Mouse (Mus musculus) CH12.LX (cell line): ENCODE data around the gene 2610318N02Rik. TPM values are rescaled to one million over a fixed set of nuclear protein-coding genes. Genes with fewer than 3 reads are reported as not detected.
A peak's percentile ranks its signal among the peaks of the same experiment; 100 is the strongest.

Experiments used
- DNase-seq: peaks from one replicate; pipeline ENCODE4 v3.0.0-alpha.2; 2013; ENCODE audit errors: extremely low read depth
- H3K27ac ChIP-seq: 2 replicates; pipeline ENCODE4 v1.5.1; 2012; ENCODE audit warnings: low read depth, mild to moderate bottlenecking, control low read depth, moderate library complexity; ENCODE audit not compliant: insufficient read depth
- H3K27me3 ChIP-seq: replicated peaks from 2 replicates; pipeline ENCODE3; 2012; ENCODE audit warnings: inconsistent platforms
- H3K36me3 ChIP-seq, 2 experiments: replicated peaks in 1 of 2; 2 replicates each; pipeline versions ENCODE3 to v1.6.1; 2012; ENCODE audit warnings: inconsistent platforms in 1 of 2, low read length in 1 of 2, mild to moderate bottlenecking in 1 of 2, mixed read lengths in 1 of 2, moderate library complexity in 1 of 2; ENCODE audit not compliant: control insufficient read depth in 1 of 2, insufficient read depth in 1 of 2
- H3K4me1 ChIP-seq, 2 experiments: 2 replicates each; pipeline ENCODE4 v1.6.1; 2012; ENCODE audit warnings: inconsistent platforms in 1 of 2, moderate library complexity in 1 of 2; ENCODE audit not compliant: insufficient read depth in 2 of 2, control insufficient read depth in 1 of 2
- H3K4me2 ChIP-seq: 2 replicates; pipeline ENCODE4 v1.6.1; 2012; ENCODE audit warnings: low read depth, mild to moderate bottlenecking, control low read depth; ENCODE audit not compliant: poor library complexity, insufficient read depth, severe bottlenecking
- H3K4me3 ChIP-seq, 3 experiments: fragments of 150-350 bp in 1 of 3; sonication (generic) in 1 of 3; replicated peaks in 1 of 3; 2 replicates each; pipeline versions ENCODE3 to v1.5.1; 2011 to 2012; ENCODE audit warnings: low read depth in 2 of 3, low read length in 2 of 3, mild to moderate bottlenecking in 2 of 3, moderate library complexity in 2 of 3, control low read depth in 1 of 3, improper control_type of control experiment in 1 of 3, inconsistent platforms in 1 of 3, mixed read lengths in 1 of 3; ENCODE audit not compliant: poor library complexity in 1 of 3
- H3K79me2 ChIP-seq: replicated peaks from 2 replicates; pipeline ENCODE4 v1.6.1; 2012; ENCODE audit warnings: mild to moderate bottlenecking, moderate library complexity; ENCODE audit not compliant: control insufficient read depth, poor library complexity, insufficient read depth, severe bottlenecking; ENCODE audit errors: extremely low read depth
- H3K9ac ChIP-seq: 2 replicates; pipeline ENCODE4 v1.6.1; 2012; ENCODE audit warnings: low read depth, mild to moderate bottlenecking, control low read depth, moderate library complexity; ENCODE audit not compliant: insufficient read depth
- H3K9me3 ChIP-seq: replicated peaks from 2 replicates; pipeline ENCODE3; 2012; ENCODE audit warnings: low read length, inconsistent platforms, mixed read lengths
- CHD1 ChIP-seq: IDR thresholded peaks from 2 replicates; pipeline ENCODE4 v1.6.1; 2012; ENCODE audit warnings: low read depth, low read length, improper control_type of control experiment, inconsistent platforms
- CTCF ChIP-seq, 2 experiments: IDR thresholded peaks in 1 of 2; conservative IDR thresholded peaks in 1 of 2; 2 replicates each; pipeline ENCODE4 v1.5.1; 2011 to 2012; ENCODE audit warnings: low read depth in 2 of 2, low read length in 2 of 2, improper control_type of control experiment in 1 of 2, inconsistent platforms in 1 of 2, mild to moderate bottlenecking in 1 of 2, moderate library complexity in 1 of 2
- E2F4 ChIP-seq: IDR thresholded peaks from 2 replicates; pipeline ENCODE4 v1.6.1; 2011; ENCODE audit warnings: low read depth, low read length, improper control_type of control experiment; ENCODE audit not compliant: insufficient replicate concordance
- ELF1 ChIP-seq: IDR thresholded peaks from 2 replicates; pipeline ENCODE4 v1.6.1; 2014; ENCODE audit warnings: low read depth, mild to moderate bottlenecking, inconsistent platforms, low read length, improper control_type of control experiment
- ETS1 ChIP-seq: conservative IDR thresholded peaks from 2 replicates; pipeline ENCODE4 v1.6.1; 2012; ENCODE audit warnings: low read depth, mild to moderate bottlenecking, inconsistent platforms, low read length, improper control_type of control experiment, moderate library complexity
- IRF4 ChIP-seq: IDR thresholded peaks from 2 replicates; pipeline ENCODE4 v1.6.1; 2014; ENCODE audit warnings: low read depth, mild to moderate bottlenecking, inconsistent platforms, low read length, improper control_type of control experiment
- JUND ChIP-seq: conservative IDR thresholded peaks from 2 replicates; pipeline ENCODE4 v1.6.1; 2011; ENCODE audit warnings: low read depth, low read length, improper control_type of control experiment
- KAT2A ChIP-seq: IDR thresholded peaks from 2 replicates; pipeline ENCODE4 v1.6.1; 2012; ENCODE audit warnings: low read length, improper control_type of control experiment, inconsistent platforms; ENCODE audit not compliant: insufficient replicate concordance
- MAFK ChIP-seq: IDR thresholded peaks from 2 replicates; pipeline ENCODE4 v1.6.1; 2011; ENCODE audit warnings: low read length, improper control_type of control experiment; ENCODE audit not compliant: insufficient replicate concordance
- MAX ChIP-seq: IDR thresholded peaks from 2 replicates; pipeline ENCODE4 v1.6.1; 2011; ENCODE audit warnings: low read length, improper control_type of control experiment
- MAZ ChIP-seq: IDR thresholded peaks from 2 replicates; pipeline ENCODE4 v1.6.1; 2012; ENCODE audit warnings: low read depth, mild to moderate bottlenecking, inconsistent platforms, low read length, improper control_type of control experiment, moderate library complexity
- MYC ChIP-seq: IDR thresholded peaks from 2 replicates; pipeline ENCODE4 v1.6.1; 2011; ENCODE audit warnings: low read depth, mild to moderate bottlenecking, improper control_type of control experiment, low read length
- NELFE ChIP-seq: IDR thresholded peaks from 2 replicates; pipeline ENCODE4 v1.6.1; 2011; ENCODE audit warnings: low read depth, low read length, improper control_type of control experiment
- NRF1 ChIP-seq: IDR thresholded peaks from 2 replicates; pipeline ENCODE4 v1.6.1; 2014; ENCODE audit warnings: low read depth, mild to moderate bottlenecking, inconsistent platforms, low read length, improper control_type of control experiment, moderate library complexity
- POLR2AphosphoS2 ChIP-seq: IDR thresholded peaks from 2 replicates; pipeline ENCODE4 v1.6.1; 2011; ENCODE audit warnings: low read depth, low read length, improper control_type of control experiment
- RAD21 ChIP-seq: IDR thresholded peaks from 2 replicates; pipeline ENCODE4 v1.6.1; 2011; ENCODE audit warnings: low read depth, mild to moderate bottlenecking, low read length, improper control_type of control experiment, moderate library complexity
- RCOR1 ChIP-seq: conservative IDR thresholded peaks from 2 replicates; pipeline ENCODE4 v1.6.1; 2012; ENCODE audit warnings: low read depth, mild to moderate bottlenecking, inconsistent platforms, low read length, improper control_type of control experiment
- SIN3A ChIP-seq: IDR thresholded peaks from 2 replicates; pipeline ENCODE4 v1.6.1; 2012; ENCODE audit warnings: low read length, improper control_type of control experiment, inconsistent platforms
- SMC3 ChIP-seq: IDR thresholded peaks from 2 replicates; pipeline ENCODE4 v1.6.1; 2011; ENCODE audit warnings: low read depth, low read length, improper control_type of control experiment
- TBP ChIP-seq: conservative IDR thresholded peaks from 2 replicates; pipeline ENCODE4 v1.6.1; 2011; ENCODE audit warnings: low read depth, low read length, improper control_type of control experiment
- USF1 ChIP-seq: IDR thresholded peaks from 2 replicates; pipeline ENCODE4 v1.6.1; 2014; ENCODE audit warnings: low read depth, mild to moderate bottlenecking, inconsistent platforms, low read length, improper control_type of control experiment
- ZC3H11A ChIP-seq: IDR thresholded peaks from 2 replicates; pipeline ENCODE4 v1.6.1; 2012; ENCODE audit warnings: low read depth, mild to moderate bottlenecking, inconsistent platforms, low read length, improper control_type of control experiment
- ZKSCAN1 ChIP-seq: IDR thresholded peaks from 2 replicates; pipeline ENCODE4 v1.6.1; 2012; ENCODE audit warnings: low read depth, inconsistent platforms, low read length, improper control_type of control experiment, borderline replicate concordance
- ZMIZ1 ChIP-seq: IDR thresholded peaks from 2 replicates; pipeline ENCODE4 v1.6.1; 2012; ENCODE audit warnings: low read depth, mild to moderate bottlenecking, inconsistent platforms, low read length, improper control_type of control experiment
- ZNF384 ChIP-seq: IDR thresholded peaks from 2 replicates; pipeline ENCODE4 v1.6.1; 2012; ENCODE audit warnings: low read depth, low read length, improper control_type of control experiment, inconsistent platforms
- dilution Hi-C: fragments of 300-500 bp; cut with MboI; formaldehyde crosslinking; loops from 2 replicates; pipeline ENCODE4 v1.14.3; 2020; ENCODE audit warnings: low sequenced_read_pairs; ENCODE audit not compliant: extremely low pct_unique_long_range_greater_than_20kb, extremely low pct_ligation_motif_present
- in situ Hi-C: fragments of 300-500 bp; cut with MboI; formaldehyde crosslinking; loops from 3 replicates; pipeline ENCODE4 v1.14.3; 2019; ENCODE audit warnings: low sequenced_read_pairs, low pct_ligation_motif_present, low pct_unique_long_range_greater_than_20kb, mixed read lengths
- polyA plus RNA-seq: library from polyadenylated mRNA; unstranded; fragments of >175 nt; gene quantifications from 2 replicates; pipeline ENCODE4 v1.2.1, GENCODE M21; 2012; ENCODE audit warnings: low read depth; ENCODE audit not compliant: insufficient read length
- total RNA-seq, 2 experiments: library from RNA; depleted of rRNA; stranded (reverse); fragments of 300-350 nt in 1 of 2; fragments of >200 nt in 1 of 2; gene quantifications; 2 replicates each; pipeline ENCODE4 v1.2.3; 2012 to 2014

The 2610318N02Rik gene
- total and polyA plus RNA-seq, 3 experiments, result 21.0 to 78.4 (median 33.3) TPM

GRCm38 (mm10) chr16:17127292-17127691 lies 2.3 kb upstream of the 2610318N02Rik start:
- in situ Hi-C loops (no loop called here), dilution Hi-C loops (no loop called here)
- Histone ChIP-seq H3K4me3 (no peak overlapping the region), H3K27me3 (no peaks in the 10 kb centered on the region), H3K79me2 (peaks cover 16% of the 10 kb centered on the region), H3K36me3 (peaks cover 9 to 26% of the 10 kb centered on the region in 2 experiments), H3K9ac (no peak overlapping the region), H3K4me2 (no peak overlapping the region), H3K27ac (no peak overlapping the region), H3K9me3 (no peaks in the 10 kb centered on the region), H3K4me1 (peaks cover 6 to 41% of the 10 kb centered on the region in 2 experiments)
- no peak for TF ChIP-seq MYC
- TF ChIP-seq IRF4, result 0 out of 2 replicates have a peak, but pooled peaks have one; percentile 36
- peak; percentile 73 for TF ChIP-seq SMC3
- TF ChIP-seq MAX, result no peak
- peak; percentile 91 for TF ChIP-seq RAD21
- 0 out of 2 replicates have a peak, but pooled peaks have one; percentile 20 for TF ChIP-seq TBP
- TF ChIP-seq CTCF (conservative IDR thresholded peaks at IDR 0.05 in 1 of 2, IDR thresholded peaks at IDR 0.05 in 1 of 2; ENCODE audit: low read depth in 2 of 2, low read length in 2 of 2), result peak; percentile 70 to 96
- DNase-seq, result peak; percentile 81

DNA sequence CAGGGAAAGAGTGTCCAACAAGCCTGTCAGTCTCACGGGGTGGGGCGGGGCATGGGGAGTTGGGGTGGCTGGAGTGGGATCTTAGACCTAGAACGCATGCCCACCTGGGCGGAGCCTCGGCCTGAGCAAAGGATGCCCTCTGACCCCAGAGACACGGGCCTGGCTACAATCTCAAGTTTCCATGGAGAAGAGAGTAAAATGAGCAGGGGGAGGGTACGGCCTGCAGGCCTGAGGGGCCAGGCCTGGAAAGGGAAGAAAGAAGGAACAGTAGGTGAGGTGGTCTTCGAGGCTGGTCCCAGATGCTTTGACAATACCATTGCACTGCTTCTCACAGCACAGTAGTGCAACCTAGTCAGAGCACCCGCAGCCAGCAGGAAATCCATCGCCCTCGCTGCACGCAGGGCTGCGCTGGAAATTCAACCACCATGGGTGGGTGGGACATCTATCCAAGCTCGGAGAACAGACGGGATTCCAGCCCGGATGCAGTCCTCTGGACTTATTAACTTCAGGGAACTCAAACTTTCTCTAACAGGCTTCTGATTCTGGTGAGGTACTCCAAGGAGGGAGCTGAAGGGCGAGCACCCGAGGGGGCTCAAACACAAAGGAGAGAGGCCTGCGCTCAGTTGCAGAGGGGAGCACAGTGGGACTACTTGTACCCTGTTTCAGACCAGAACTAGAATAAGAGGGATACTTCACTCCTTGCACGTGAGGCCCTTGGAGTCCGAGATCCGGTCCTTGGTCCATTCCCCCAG lies 672 bp downstream of the 2610318N02Rik start:
- Histone ChIP-seq H3K27me3 (no peaks in the 10 kb centered on the region), H3K9ac (peak overlapping the region; percentile 67), H3K27ac (peak overlapping the region; percentile 5; the same call in 1 of the 2 replicates), H3K4me3 (peak overlapping the region; percentile 64 to 90 (median 71))
- in situ Hi-C loops, result no loop called here
- TF ChIP-seq SIN3A (no peak; the same call in 1 of the 2 replicates), NRF1 (peak; percentile 68), ZKSCAN1 (peak; percentile 22; the same call in 1 of the 2 replicates), MAZ (no peak)
- TF ChIP-seq, all 38 proteins: peak for 2
- Histone ChIP-seq H3K36me3 (peaks cover 32 to 43% of the 10 kb centered on the region in 2 experiments), H3K79me2 (peaks cover 16% of the 10 kb centered on the region), H3K4me1 (peaks cover 0 to 27% of the 10 kb centered on the region in 2 experiments; a peak in 2 of 4 replicates), H3K9me3 (no peaks in the 10 kb centered on the region), H3K4me2 (peak overlapping the region; percentile 87)
- DNase-seq, result no peak
- dilution Hi-C loops, result no loop called here

- Histone ChIP-seq H3K79me2 (peaks cover 16% of the 10 kb centered on the region), H3K9me3 (no peaks in the 10 kb centered on the region), H3K9ac (no peak overlapping the region), H3K4me2 (no peak overlapping the region), H3K4me3 (no peak overlapping the region), H3K27me3 (no peaks in the 10 kb centered on the region), H3K4me1 (peaks cover 0 to 27% of the 10 kb centered on the region in 2 experiments; a peak in 2 of 4 replicates), H3K27ac (no peak overlapping the region), H3K36me3 (peaks cover 52 to 67% of the 10 kb centered on the region in 2 experiments)
- no peak for DNase-seq
- dilution Hi-C loops, result no loop called here
- in situ Hi-C loops, result no loop called here
- TF ChIP-seq MAFK, result no peak
- TF ChIP-seq USF1, result no peak
- no peak for TF ChIP-seq E2F4
- TF ChIP-seq RCOR1, result no peak
- no peak for TF ChIP-seq NELFE
- no peak for TF ChIP-seq ETS1
- TF ChIP-seq ZMIZ1, result no peak
- no peak for TF ChIP-seq POLR2AphosphoS2
- TF ChIP-seq CHD1, result no peak
- TF ChIP-seq ZC3H11A, result no peak
- no peak for TF ChIP-seq NRF1
- no peak for TF ChIP-seq JUND
- TF ChIP-seq KAT2A, result no peak
- no peak for TF ChIP-seq ELF1
- TF ChIP-seq ZNF384, result no peak
These were observed 3.4 kb downstream of the 2610318N02Rik start for GRCm38 (mm10) chr16:17121569-17121968.
